Mouse (Mus musculus) adrenal gland, adult 18-20 months (tissue): Measurements from ENCODE around the gene Mta1. TPM values are rescaled to one million over a fixed set of nuclear protein-coding genes. Genes with fewer than 3 reads are reported as not detected.

Source experiments
- DNase-seq, 2 experiments: peaks; one replicate each; pipeline ENCODE4 v3.0.0; 2021 to 2022; ENCODE audit warnings: low spot score in 2 of 2
- total RNA-seq, 2 experiments: library from RNA; stranded (reverse); gene quantifications; 1 replicate in 1 of 2; 2 replicates in 1 of 2; pipeline ENCODE4 v1.2.3; 2021

Mta1 gene
- total RNA-seq, 2 experiments from 2014 or later = 61.6 to 89.6 TPM

DNA sequence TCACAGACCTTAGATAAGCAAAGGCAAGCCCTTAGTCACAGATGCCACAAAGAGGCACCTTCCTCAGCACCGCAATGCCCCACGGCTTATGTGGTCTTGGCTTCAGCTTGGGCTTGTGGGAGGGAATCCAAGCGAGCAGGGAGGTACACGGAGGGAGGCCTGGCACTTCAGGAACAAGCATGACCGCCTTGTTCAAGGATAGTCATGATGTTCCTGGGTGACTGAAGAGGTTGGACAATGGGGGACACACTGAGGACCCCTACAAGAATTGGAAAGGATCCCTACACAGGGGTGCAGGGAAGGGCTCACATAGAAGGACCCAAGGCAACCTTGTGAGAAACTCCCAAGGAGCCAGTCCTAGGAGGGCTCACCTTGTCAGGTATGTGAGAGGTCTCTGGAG is 1.0 kb upstream of the Mta1 start:
- DNase-seq = no peak

DNA sequence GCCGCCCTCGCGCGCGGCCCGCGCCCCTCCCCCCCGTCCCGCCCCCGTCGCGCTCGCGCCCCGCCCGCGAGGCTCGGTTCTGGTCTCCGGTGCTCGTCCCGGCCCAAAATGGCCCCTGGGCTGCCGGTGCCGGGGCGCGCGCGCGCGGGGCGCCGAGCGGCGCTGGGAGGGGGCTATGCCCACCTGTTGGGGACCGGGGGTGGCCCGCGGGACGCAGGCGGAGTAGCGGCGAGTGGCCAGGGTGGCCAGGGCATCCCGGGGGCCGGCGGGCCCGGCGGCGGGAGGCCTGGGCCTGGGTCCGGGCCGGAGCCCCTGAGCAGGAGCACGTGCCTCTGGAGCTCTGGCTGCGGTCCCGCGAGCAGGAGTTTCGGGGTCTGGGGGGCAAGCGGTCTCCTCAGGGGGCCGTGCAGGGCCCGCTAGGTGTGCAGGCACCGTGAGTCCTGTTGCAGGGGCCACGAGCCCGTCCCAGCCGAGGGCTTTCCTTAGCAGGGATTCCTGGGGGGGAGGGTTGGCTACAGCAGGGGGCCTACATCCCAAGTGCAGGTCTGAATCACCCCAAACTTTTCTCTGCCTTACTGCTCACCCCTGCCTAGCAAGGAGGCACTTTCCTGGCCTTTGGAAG is 563 bp downstream of the Mta1 start:
- peak in 1 of 2 experiments; percentile 53 for DNase-seq

DNA sequence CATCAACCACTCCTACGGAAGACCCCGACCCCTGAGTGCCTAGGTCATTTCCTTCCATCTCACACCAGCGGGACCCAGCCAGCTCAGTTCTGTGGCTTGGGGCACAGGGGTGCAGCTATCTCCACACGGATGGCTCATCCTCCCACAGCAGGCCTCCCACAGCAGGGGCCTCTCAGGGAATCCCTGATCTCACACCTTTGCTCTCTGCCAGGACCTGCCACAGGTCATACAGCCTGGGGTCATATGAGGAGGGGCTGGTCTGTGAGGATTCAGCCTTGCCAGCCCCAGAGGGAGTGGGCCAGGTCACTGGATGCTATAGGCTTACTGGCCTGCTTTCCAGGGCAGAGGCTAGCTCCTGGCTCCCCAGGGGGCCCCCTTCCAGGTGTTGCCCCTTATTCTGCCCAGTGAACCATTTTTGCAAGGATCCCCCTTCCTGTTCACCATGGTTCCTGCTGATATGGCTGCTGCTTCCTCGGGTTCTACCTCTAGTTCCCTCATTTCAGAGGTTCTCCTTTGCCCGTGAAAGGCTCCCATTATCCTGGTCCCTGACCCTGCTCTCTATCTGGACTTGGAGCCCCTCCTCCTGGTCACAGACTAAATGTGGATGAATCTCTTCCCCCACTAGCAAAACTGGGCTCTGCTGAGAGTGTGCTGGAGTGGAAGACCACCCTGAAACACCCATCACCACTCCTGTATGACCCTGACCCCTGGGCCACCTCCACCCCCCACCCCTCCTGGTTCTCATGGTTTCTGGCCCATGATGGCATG is 1.6 kb downstream of the Mta1 start:
- DNase-seq = no peak

DNA sequence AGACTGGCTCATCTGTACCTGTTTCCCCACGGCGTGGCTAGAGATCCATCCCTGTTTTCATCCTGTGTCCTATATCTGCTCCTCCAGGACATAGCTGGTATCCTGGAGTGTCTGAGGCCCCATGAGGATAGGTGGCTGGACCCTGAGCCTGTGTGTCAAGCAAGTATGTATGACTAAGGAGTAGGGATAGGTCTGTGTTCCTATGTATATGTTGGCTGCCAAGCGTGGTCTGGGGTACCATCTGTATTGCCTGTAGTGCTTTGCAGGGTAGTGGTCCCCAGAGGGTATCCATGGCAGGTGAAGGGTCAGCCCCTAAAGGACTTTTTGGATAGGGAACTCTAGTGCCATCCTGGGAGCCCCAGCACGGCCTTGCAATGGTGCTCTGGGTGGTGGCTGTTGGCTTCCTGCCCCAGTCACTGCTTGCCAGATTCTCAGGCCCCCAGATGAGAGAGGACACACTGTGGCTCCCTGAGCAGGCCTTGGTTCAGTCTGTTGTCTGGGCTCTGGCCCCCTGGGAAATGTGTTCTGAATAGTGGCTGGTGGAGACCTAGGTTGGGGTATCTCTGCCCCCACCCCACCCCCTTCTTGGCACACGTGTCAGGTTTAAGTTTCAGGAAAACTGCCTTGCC is 2.5 kb downstream of the Mta1 start:
- DNase-seq = no peak

DNA sequence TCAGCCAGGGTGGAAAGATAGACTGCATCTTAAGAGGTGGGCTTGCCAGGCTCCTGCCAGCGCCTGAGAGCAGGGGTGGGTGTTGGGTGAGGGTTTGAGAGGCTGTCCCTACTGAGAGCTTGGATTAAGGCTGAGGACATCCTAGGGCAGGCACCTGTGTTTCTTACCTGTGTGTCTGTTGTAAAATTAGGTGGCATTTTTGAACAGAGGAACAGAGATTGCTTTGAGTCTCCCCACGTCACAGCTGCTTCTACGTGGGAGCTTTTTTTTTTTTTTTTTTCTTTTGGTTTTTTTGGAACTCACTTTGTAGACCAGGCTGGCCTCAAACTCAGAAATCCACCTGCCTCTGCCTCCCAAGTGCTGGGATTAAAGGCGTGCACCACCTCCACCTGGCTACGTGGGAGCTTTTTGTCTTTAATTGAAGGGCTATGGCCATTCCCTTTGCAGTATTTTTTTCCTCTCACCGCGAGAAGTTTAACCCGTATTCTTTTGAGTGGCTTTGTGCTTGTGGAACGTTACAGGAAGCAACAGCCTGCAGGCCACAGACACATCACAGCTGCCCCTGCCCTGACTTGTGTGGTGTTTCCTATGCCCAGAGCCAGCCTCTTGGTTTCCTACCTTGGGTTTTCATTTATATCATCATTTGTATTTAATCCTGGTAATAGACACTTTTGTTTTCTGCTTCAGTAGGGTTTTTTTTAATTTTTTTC is 3.3 kb downstream of the Mta1 start:
- DNase-seq = no peak

DNA sequence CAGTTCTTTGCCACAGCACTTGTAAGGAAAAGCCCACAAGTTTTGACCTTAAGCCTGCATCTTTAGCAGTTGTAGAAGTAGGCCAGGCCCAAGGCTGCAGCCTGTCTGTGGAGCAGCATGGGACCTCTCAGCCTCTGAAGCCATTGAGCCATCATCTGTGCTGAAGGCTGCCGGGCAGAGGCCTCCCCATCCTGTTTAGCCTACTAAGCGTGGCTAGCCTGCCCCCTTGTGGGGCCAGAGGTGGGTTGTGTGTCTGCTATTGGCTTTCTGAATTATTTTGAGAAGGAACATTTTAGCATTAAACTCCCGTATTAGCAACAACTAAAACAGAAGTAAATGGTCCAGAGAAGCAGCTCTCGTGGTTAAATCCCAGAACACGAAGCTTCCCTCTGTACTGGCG is 4.4 kb downstream of the Mta1 start:
- DNase-seq = peak in 1 of 2 experiments; percentile 60

DNA sequence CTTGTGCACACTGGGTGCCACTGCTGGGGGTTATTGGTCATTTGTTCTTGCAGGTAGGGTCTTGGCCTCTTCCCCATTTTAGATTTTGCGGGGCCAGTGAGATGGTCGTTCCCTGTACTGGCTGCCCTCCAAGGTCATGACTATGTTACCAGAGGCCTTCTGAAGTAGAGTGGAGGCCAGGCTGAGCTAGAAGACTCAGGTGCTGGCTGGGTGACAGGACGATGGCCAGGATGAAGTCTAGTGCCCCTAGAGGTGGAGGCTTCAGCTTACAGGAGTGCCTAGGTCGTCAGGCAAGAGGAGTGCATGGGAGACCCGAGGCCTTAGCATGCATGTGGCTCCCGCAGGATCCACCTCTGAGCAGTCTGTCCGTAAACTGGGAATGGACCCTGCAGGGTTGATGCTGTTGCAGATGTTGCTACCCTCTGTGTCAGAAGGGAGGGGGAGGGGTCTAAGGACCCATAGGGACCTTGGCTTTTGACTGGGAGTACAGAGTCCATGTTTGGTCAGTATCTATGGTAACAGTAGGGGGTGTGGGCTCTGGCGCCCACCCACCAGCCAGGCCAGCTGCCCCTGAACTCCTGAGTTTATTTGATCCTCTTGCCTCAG is 5.9 kb downstream of the Mta1 start:
- no peak for DNase-seq

DNA sequence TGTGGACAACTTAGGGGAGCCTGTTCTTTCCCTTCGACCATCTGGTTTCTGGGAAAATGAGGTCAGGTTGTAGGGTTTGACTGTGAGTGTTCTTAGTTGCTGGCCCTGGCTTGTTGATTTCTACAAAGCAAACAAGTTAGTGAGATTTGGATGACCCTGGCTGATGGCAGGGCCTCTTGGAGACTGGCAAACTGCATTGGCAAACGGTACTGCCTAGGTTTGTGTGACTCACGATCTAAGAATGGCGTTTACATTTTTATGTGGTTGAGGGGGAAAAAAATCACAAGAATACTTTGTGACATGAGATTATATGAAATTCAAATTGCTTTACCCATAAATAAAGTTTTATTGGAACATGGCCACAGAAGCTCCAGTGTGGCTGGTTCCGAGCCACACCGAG is 8.3 kb downstream of the Mta1 start:
- DNase-seq = no peak

DNA sequence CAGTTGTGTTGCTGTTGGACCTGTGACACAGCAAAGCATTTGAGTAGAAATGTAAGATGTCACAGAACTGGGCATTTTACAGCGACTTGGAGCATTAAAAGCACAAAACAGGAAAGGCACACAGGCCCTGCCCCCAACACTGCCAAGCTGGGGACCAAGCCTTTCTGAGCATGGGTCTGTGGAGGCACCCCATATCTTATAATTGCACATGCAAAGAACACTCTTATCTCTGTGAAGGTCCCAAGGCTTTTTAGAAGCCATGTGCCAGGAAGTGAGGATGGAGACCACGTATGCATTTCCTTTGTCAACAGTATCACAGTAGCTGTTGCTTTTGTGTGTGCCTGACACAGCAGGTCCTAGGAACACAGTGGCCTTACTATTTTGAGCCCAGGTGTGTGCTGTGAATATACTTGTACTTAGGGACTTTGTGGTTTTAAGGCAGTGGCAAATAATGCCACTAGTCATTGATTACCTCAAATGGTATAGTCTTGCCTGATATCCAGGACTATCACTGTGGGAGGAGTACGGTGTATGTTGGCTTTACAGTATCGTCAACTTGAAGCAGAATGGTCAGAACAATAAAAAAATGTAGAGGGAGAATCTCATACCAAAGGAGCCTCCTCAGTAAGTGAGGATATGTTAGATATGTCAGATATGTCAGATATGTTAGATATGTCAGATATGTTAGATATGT is 9.5 kb downstream of the Mta1 start:
- no peak for DNase-seq

DNA sequence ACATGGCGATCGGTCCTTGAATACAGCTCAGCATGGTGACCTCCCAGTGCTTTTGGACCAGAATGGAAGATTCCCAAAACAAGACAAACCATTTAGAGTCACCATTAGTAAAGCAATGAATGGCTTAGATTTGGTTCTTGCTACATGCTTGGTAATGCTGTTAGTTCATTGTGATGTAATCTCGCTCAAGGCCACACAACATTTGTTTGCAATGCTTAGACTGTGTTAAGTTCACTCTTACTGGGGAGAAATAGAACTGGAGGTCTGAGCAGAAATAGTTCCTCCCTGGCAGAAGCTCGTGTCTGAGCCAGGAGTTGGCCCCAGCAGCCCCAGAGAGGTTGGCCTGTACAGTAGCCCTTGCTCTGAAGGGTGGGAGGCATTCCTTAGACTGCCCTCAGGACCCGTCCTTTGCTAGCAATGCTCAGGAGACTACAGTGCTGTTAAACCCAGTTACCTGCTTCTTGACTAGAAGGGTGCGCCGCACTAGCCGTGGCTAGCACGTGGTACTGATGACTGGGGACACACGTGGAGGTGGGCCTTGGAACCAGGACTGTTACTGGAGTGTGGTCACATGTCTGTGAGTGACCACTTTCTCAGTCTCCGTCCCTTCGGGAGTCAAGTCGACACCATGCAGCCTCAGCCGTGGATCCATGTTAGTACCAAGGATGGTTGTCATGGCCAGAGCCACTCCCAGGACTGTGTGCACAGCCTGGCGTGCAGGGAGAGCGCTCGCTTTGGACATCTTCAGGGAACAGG is 10.6 kb downstream of the Mta1 start:
- DNase-seq = no peak

DNA sequence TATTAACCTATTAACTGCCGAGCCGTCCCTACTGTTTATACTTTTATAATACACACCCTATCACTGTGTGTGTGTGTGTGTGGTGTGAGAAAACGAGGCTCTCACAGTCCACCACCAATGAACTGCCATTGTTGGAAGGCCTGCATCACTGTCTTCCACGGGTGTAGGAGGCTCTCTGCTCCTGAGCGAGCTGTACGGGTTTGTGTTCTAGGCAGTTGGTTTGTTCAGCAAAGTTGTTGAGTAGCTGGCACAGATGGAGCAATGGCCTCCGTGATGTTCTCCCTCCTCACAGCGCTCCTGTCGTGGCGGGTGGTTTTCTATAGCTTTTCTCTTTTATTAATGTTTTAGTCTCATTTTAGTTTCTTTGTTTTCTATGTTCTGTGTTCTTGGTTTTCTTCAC is 11.7 kb downstream of the Mta1 start:
- DNase-seq = no peak

DNA sequence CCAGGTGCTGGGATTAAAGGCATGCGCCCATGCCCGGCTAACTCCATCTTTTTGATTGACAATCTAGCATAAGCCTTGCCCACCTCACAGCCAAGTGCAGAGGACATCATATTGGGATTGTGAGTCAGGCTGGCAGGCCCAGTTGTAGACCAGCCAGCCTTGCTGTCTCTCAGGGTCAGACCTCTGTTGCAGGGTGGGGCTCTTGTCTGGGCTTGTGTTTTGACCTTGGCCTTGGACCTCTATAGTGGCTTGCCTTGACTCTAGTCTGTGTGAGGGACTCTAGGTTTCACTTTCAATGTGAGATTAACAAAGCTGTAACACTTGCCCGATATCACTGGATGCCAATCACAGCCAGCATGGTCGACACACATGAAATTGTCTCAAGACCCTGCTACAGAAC is 16.1 kb downstream of the Mta1 start:
- no peak for DNase-seq

DNA sequence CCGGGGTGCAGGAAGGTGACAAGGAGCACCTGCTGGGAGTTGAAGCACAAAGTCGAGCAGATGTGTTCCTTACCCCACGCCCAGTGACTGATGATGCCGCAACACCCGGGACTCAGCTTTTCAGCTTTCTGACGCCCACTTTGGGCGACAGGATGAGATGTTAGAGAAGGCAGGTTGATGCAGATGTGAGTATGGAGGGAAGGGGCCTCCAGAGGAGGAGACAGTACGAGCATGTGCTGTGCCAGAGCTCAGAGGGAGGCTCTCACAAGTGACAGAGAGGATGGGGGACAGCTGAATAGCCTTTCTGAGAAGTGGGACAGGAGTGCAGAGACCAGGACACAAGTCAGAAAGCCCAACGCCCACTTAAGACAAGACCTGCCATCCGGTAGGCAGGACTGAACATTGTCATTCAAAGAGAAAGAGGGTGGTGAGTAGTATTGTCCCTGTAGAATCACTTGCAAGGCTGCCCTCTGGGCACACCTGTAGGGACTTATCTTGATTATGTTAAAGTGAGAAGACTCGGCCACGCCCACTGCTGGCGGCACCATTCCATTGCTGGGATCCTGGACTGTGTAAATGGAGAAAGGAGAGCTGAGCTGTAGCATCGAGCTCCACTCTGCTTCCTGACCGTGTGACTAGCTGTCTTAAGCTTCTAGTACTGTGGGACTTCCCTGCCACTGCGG is 16.9 kb downstream of the Mta1 start:
- no peak for DNase-seq

DNA sequence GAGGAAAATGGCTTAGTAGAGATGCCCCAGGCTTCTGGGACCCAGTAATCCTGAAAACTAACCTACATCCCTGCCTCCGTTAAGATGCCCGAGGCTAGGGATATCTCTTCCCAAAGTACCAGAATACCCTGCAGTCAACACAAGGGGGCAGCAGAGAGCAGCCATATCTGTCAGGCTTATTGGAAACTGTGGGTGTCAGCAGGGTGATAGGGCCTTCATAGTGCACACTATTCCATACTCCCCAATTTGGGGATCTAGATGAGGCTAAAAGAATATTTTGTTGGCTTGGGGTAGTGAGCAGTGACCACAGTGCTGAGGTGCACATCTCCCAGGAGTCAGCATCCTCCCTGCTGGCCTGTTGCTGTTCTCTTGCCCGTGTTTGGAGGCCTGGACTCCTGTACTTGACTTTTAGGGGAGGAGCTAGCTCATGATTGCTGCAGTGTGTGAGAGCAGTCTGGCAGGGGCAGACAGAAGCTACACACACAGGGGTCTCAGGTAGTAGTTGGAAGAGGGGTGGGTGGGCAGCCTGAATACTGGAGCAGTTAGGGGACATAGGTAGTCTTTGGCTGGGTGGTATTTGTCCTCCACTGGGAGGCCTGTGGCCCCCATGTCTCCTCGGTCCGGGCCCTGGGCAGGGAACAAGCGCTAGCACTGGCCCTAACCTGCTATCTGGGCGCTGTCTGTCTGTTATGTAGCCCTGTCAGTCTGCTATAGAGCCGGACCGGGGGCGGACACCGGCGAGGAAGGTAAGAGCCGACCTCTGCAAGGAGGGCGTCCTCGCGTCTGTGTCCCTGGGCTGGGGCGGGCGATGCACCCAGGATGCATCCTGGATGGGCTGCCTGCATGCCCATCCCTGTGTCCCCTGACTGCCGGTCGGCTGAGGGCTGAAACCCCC is 21.7 kb downstream of the Mta1 start:
- DNase-seq = peak; percentile 80 to 87

DNA sequence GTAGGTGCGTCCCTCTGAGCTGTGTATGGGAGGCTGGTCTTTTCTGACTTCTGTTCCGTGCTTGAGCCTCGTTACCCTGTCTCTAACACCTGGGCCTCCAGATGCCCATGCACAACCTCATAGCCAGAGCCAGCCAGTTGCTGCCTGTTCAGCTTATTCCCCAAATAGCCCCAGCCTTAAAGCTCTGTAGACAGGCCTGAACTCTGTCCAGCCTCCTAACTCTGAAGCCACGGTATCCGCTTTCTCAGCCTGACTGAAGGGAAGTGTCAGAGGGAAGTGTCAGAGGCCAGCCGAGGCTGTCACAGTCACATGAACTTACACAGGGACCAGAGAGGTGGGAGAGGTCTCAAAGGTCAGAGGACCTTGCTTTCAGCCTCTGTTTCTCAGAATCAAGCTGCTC is 26.6 kb downstream of the Mta1 start:
- no peak for DNase-seq

DNA sequence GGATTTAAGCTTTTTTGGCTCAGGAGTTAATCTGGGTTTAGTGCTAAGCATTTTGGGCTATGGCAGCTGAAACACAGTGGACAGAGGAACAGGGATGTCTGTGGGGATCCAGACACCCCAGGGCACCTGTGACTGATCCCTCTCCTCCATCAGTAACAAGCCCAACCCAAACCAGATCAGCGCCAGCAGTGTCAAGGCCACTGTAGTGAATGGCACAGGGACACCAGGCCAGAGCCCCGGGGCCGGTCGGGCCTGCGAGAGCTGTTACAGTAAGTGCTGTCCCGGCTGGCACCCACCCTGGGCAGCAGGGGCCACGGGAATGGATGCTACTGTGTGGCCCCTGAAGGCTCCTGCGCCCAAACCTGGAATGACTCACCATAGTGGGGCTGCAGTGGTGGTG is 32.7 kb downstream of the Mta1 start:
- no peak for DNase-seq

DNA sequence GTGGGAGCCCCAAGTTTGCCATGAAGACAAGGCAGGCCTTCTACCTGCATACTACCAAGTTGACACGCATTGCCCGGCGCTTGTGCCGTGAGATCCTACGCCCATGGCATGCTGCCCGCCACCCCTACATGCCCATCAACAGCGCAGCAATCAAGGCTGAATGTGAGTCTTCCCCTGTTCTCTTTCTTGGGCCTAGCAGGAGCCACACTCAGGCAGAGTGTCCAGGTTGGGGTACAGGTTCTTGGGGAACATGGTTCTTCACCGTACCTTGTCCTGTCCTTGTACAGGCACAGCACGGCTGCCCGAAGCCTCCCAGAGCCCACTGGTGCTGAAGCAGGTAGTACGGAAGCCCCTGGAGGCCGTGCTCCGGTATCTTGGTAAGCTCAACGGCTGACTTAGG is 33.5 kb downstream of the Mta1 start:
- DNase-seq = no peak

DNA sequence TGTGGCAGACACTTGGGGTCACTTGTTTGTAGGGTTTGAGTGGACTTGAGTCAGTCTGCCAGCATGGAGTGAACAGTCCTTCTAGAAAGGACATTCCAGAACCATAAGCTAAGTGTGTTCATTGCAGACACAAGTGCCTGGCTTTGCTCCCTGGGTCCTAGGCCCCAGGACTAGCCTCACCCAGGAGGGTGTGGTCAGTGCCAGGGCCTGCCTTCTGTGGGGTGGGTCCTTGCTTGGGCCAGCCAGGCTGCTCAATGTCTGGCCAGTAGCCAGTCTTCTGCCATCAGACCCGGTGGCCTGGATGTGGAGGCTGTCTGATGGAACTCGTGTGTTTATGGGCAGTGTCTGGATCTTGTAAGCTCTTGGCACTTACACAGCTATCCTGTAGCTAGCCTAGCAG is 34.5 kb downstream of the Mta1 start:
- DNase-seq = no peak

DNA sequence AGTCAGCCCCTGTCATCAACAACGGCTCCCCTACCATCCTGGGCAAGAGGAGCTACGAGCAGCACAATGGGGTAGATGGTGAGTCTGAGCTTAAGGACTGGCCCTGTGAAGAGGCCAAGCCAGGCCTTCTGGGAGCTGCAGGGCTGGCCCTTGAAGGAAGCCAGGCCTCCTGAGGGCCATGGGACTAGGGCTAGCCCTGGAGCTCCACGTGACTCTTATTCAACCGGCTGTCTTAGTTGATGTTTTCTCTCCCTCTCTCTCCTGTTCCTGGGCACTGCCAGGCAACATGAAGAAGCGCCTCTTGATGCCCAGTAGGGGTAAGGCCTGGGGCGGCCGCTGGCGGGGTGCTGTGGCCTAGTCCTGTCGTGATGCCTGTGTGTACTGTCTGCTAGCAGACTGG is 35.2 kb downstream of the Mta1 start:
- no peak for DNase-seq
